8 mouse cellular contexts compared by ENCODE assay signal in the genomic region with DNA sequence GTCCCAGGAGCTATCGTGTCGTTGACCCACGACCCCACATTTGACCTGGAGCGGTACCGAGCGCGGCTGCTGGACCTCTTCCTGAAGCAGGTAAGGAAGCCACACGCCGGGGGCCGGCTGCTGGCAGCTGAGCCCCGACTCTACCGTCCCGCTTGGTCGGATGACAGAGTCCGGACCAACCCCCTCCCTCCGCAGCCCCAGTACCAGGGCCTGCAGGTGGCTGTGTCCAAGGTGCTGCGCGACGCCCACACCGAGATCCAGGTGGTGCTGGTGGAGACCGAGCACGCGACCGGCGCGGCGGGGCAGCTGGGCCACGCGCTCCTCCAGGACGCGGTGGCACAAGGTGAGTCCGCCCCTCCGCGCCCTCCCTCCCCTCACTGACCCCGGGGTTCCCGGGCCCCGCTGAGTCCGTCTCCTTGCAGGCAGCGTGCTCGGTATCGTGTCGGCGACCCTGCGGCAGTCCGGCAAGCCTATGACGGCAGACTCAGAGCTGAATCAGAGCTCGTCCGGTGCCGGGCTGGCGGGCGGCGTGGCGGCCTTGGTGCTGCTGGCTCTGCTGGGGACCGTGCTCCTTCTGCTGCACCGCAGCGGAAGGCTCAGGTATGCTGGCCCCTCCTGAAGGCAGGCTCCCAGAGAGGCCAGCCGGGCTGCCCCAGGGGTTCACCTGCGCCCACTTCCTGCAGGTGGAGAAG. TPM values are rescaled to one million over a fixed set of nuclear protein-coding genes. Genes with fewer than 3 reads are reported as not detected.
DNase-seq lines count a peak whose midpoint lies in the region; ATAC-seq and TF ChIP-seq lines count a peak whose summit lies in the region.

No protein-coding gene starts in this region.

- H3K4me2 ChIP-seq in heart, embryonic 14.5 days (ENCODE audit: low read length): peak overlapping the region; percentile 96
- peak overlapping the region; percentile 74 for H3K4me2 ChIP-seq in forebrain, embryonic 13.5 days
- peak overlapping the region; percentile 49 for H3K4me2 ChIP-seq in liver, embryonic 14.5 days (ENCODE audit: low read depth)

- peak overlapping the region; percentile 42 to 53 for H3K4me3 ChIP-seq in heart, embryonic 14.5 days (ENCODE audit: control insufficient read depth in 1 of 2, insufficient read depth in 1 of 2, low read depth in 1 of 2, low read length in 2 of 2)
- peak overlapping the region; percentile 43 for H3K4me3 ChIP-seq in forebrain, embryonic 13.5 days
- H3K4me3 ChIP-seq in liver, embryonic 14.5 days (ENCODE audit: insufficient read depth in 1 of 2, low read depth in 2 of 2, low read length in 2 of 2): peak overlapping the region in 1 of 2 experiments; percentile 24; a peak in 2 of 4 replicates

- H3K9me3 ChIP-seq in heart, embryonic 14.5 days (ENCODE audit: control insufficient read depth, low read length): peaks cover 5% of the 10 kb centered on the region; the same call in 1 of the 2 replicates
- H3K9me3 ChIP-seq in forebrain, embryonic 13.5 days (replicated peaks): peaks cover 10% of the 10 kb centered on the region; the same call in 1 of the 2 replicates
- H3K9me3 ChIP-seq in liver, embryonic 14.5 days (ENCODE audit: control insufficient read depth, low read length): no peaks in the 10 kb centered on the region

- no peak for TF ChIP-seq CTCF in liver, embryonic 14.5 days (IDR thresholded peaks at IDR 0.05; ENCODE audit: low read depth)

- no peak for DNase-seq in heart, adult 11 months
- DNase-seq in adrenal gland, adult (ENCODE audit: inconsistent age in 2 of 2, low spot score in 1 of 2): peak; percentile 67 to 85
- no peak for DNase-seq in liver, embryonic 14.5 days (ENCODE audit: low read depth in 3 of 3, low spot score in 3 of 3)
- DNase-seq in layer of hippocampus, adult 9-11 months: no peak
- DNase-seq in urinary bladder, postnatal 14 days (ENCODE audit: low spot score): no peak

- peaks cover 13 to 21% of the 10 kb centered on the region in 2 experiments; a peak in 3 of 4 replicates for H3K4me1 ChIP-seq in heart, embryonic 14.5 days (ENCODE audit: control insufficient read depth in 2 of 2, insufficient read depth in 2 of 2, low read length in 2 of 2)
- peaks cover 21% of the 10 kb centered on the region for H3K4me1 ChIP-seq in forebrain, embryonic 13.5 days
- no peaks in the 10 kb centered on the region for H3K4me1 ChIP-seq in liver, embryonic 14.5 days (replicated peaks; ENCODE audit: control insufficient read depth in 2 of 2, insufficient read depth in 2 of 2, low read length in 1 of 2)

- under 1% methylated on average over 57 of the region's 58 CpGs for WGBS in heart, embryonic 14.5 days
- WGBS in forebrain, embryonic 13.5 days: under 1% methylated on average over 58 of the region's 58 CpGs
- 2% methylated on average over 58 of the region's 58 CpGs for WGBS in liver, embryonic 14.5 days (ENCODE audit: insufficient replicate concordance)

- TF ChIP-seq EP300 in liver, embryonic 14.5 days (IDR thresholded peaks at IDR 0.05; ENCODE audit: low read depth): no peak

- no peak for ATAC-seq in heart, embryonic 14.5 days (ENCODE audit: insufficient number of reproducible peaks, insufficient read depth, low FRiP score, low read depth)
- no peak for ATAC-seq in forebrain, embryonic 13.5 days
- ATAC-seq in liver, embryonic 14.5 days (ENCODE audit: insufficient read depth): no peak
- ATAC-seq in granulocyte monocyte progenitor cell, adult 5-6 weeks (replicated peaks; ENCODE audit: poor library complexity, severe bottlenecking): no peak

- H3K9ac ChIP-seq in heart, embryonic 14.5 days (ENCODE audit: low read length): peak overlapping the region; percentile 68
- peak overlapping the region; percentile 50; the same call in 1 of the 2 replicates for H3K9ac ChIP-seq in forebrain, embryonic 13.5 days
- no peak overlapping the region for H3K9ac ChIP-seq in liver, embryonic 14.5 days (replicated peaks)

- H3K27me3 ChIP-seq in heart, embryonic 14.5 days (ENCODE audit: control insufficient read depth, insufficient read depth, low read length): peaks cover 71% of the 10 kb centered on the region
- H3K27me3 ChIP-seq in forebrain, embryonic 13.5 days: peaks cover 76% of the 10 kb centered on the region
- peaks cover 68% of the 10 kb centered on the region for H3K27me3 ChIP-seq in liver, embryonic 14.5 days (ENCODE audit: control insufficient read depth, insufficient read depth, low read length)

- no peak overlapping the region for H3K27ac ChIP-seq in heart, embryonic 14.5 days (replicated peaks in 1 of 2; ENCODE audit: control insufficient read depth in 1 of 2, insufficient read depth in 1 of 2, low read depth in 2 of 2, low read length in 2 of 2)
- no peak overlapping the region for H3K27ac ChIP-seq in forebrain, embryonic 13.5 days
- H3K27ac ChIP-seq in liver, embryonic 14.5 days: no peak overlapping the region

- no peaks in the 10 kb centered on the region for H3K36me3 ChIP-seq in heart, embryonic 14.5 days (ENCODE audit: control insufficient read depth, insufficient read depth, low read length)
- H3K36me3 ChIP-seq in forebrain, embryonic 13.5 days (ENCODE audit: poor library complexity, severe bottlenecking): no peaks in the 10 kb centered on the region
- no peaks in the 10 kb centered on the region for H3K36me3 ChIP-seq in liver, embryonic 14.5 days (replicated peaks; ENCODE audit: control insufficient read depth, insufficient read depth, low read depth)

RNA-seq across cellular contexts. Expression of a gene that starts 4.4 kb away (rescaled TPM):
- 1.4 and 2.0 TPM in 2 replicates for polyA plus RNA-seq in heart, embryonic 14.5 days (2014; fragmentation: Nextera tagmentation; extraction: Ambion mirVana)
- 0.76 and 0.98 TPM in 2 replicates for polyA plus RNA-seq in forebrain, embryonic 13.5 days (2015; fragmentation: Nextera tagmentation; extraction: Ambion mirVana)
- 0.61 and 0.77 TPM in 2 replicates for polyA plus RNA-seq in liver, embryonic 14.5 days (2012; rRNA removed)
- 0.44 and 0.71 TPM in 2 replicates for polyA plus RNA-seq in liver, embryonic 14.5 days (2014; fragmentation: Nextera tagmentation; extraction: Ambion mirVana)
- total RNA-seq in granulocyte monocyte progenitor cell, adult 5-6 weeks (2014; fragmentation: Nextera tagmentation): 0.73 and 1.9 TPM in 2 replicates
- total RNA-seq in granulocyte monocyte progenitor cell, adult 5-6 weeks (2017): not detected in 2 replicates

Comparison
In these comparisons a context has a peak if more than half of its experiments do, and no peak if none do; other contexts are left out.
1. DNase-seq: peak in adrenal gland, adult (2 of 2); none in heart, adult 11 months (single experiment), liver, embryonic 14.5 days (0 of 3), layer of hippocampus, adult 9-11 months (single experiment) and urinary bladder, postnatal 14 days (single experiment).
2. Peak in every context shown above with its lines, with median percentiles within 50 percentile points of each other: H3K4me2 ChIP-seq.